Mouse (Mus musculus): ENCODE data around the gene Pign. TPM values are rescaled to one million over a fixed set of nuclear protein-coding genes. Genes with fewer than 3 reads are reported as not detected.

Gene Pign
- total and polyA plus RNA-seq, 2 experiments from 2014 or later, result 5.8 to 22.8 TPM

DNA sequence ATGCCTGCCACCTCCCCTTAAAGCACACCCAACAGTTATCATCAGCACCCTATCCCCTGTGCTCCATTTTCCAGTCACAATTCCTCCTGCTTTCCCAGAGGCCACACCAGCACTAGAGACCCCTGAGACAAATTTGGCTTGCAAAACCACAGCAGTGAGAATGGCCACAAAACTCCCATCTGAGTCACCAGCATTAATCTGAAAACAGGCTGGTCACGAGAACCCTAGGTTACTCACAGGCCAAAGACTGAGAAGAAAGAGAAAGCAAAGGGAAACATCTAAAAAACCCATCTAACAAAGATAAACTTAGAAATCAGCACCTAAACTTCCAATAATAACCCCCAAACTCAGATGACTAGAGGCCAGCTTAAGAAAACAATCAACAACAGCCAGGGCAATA lies 12.8 kb downstream of the Pign start:
- Histone ChIP-seq H3K27me3 (ENCODE audit: insufficient read depth, low read length) (no peaks in the 10 kb centered on the region), H3K36me3 (ENCODE audit: insufficient read depth) (peaks cover 7% of the 10 kb centered on the region; the same call in 1 of the 2 replicates), H3K4me2 (ENCODE audit: low read depth) (no peak overlapping the region), H3K4me1 (ENCODE audit: insufficient read depth) (no peaks in the 10 kb centered on the region), H3K9me3 (ENCODE audit: low read length) (no peaks in the 10 kb centered on the region), H3K27ac (ENCODE audit: low read depth, low read length) (no peak overlapping the region), H3K9ac (no peak overlapping the region), H3K4me3 (ENCODE audit: low read depth, low read length) (no peak overlapping the region)
- DNase-seq, result no peak
- no peak for TF ChIP-seq CTCF (IDR thresholded peaks at IDR 0.05; ENCODE audit: low read depth)
- 96% methylated on average over 1 of the region's 1 CpGs for WGBS
- no peak for ATAC-seq

GRCm38 (mm10) chr1:105644093-105644492 lies 19.4 kb downstream of the Pign start:
- no peak for TF ChIP-seq CTCF (IDR thresholded peaks at IDR 0.05; ENCODE audit: low read depth)
- no peak for ATAC-seq
- Histone ChIP-seq H3K9me3 (ENCODE audit: low read length) (no peaks in the 10 kb centered on the region), H3K27ac (ENCODE audit: low read depth, low read length) (no peak overlapping the region), H3K36me3 (ENCODE audit: insufficient read depth) (peaks cover 7% of the 10 kb centered on the region; the same call in 1 of the 2 replicates), H3K4me2 (ENCODE audit: low read depth) (no peak overlapping the region), H3K27me3 (ENCODE audit: insufficient read depth, low read length) (no peaks in the 10 kb centered on the region), H3K9ac (no peak overlapping the region), H3K4me1 (ENCODE audit: insufficient read depth) (no peaks in the 10 kb centered on the region), H3K4me3 (ENCODE audit: low read depth, low read length) (no peak overlapping the region)
- WGBS, result 86% methylated on average over 3 of the region's 3 CpGs
- DNase-seq, result no peak

DNA sequence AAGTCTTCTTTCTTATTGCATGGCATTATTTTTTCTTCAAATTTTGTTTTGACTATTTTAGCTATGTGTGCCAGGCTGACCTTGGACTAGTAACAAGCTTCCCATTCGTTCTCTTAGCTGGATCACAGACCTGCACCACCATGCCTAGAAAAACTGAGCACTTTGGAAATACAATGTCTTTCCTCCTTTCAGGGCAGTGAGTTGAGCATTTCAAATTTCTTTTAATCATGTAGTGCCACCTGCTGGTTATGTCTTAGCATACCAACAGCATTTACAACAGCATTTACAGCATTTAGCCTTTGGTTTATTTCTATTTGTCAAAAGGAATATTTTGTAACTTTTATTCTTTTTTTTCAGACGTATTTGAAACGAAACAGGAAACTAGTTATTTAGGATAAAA lies 33.0 kb downstream of the Pign start:
- peak; percentile 83 for TF ChIP-seq CTCF (IDR thresholded peaks at IDR 0.05; ENCODE audit: low read depth)
- no peak overlapping the region for H3K27ac ChIP-seq (ENCODE audit: low read depth, low read length)
- H3K9ac ChIP-seq, result no peak overlapping the region
- peak; percentile 74 for ATAC-seq
- H3K27me3 ChIP-seq (ENCODE audit: insufficient read depth, low read length), result no peaks in the 10 kb centered on the region
- no peak overlapping the region for H3K4me3 ChIP-seq (ENCODE audit: low read depth, low read length)
- WGBS, result 36% methylated on average over 3 of the region's 3 CpGs
- H3K9me3 ChIP-seq (ENCODE audit: low read length), result no peaks in the 10 kb centered on the region
- no peak overlapping the region for H3K4me2 ChIP-seq (ENCODE audit: low read depth)
- H3K36me3 ChIP-seq (ENCODE audit: insufficient read depth), result no peaks in the 10 kb centered on the region
- H3K4me1 ChIP-seq (ENCODE audit: insufficient read depth), result no peaks in the 10 kb centered on the region
- DNase-seq, result peak; percentile 85

DNA sequence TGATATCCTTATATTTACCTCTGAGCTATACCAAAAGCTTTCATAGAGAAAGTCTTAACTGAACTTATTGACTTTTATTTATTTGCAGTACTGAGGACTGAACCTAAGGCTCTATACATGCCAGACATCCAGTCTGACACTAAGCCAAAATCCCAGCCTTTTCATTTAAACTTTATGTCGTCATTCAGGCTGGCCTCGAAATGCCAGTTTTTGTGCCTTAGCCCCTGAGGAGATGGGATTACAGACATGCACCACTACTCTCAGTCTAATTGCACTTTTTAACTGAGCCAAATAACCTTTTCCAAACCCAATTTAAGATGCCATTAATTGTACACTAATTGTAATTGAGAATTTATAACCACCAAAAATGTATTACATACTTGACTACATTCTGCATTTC lies 73.8 kb downstream of the Pign start:
- 26% methylated on average over 2 of the region's 2 CpGs for WGBS
- Histone ChIP-seq H3K4me1 (ENCODE audit: insufficient read depth) (no peaks in the 10 kb centered on the region), H3K4me2 (ENCODE audit: low read depth) (no peak overlapping the region), H3K36me3 (ENCODE audit: insufficient read depth) (peaks cover 3% of the 10 kb centered on the region; the same call in 1 of the 2 replicates), H3K9ac (no peak overlapping the region), H3K9me3 (ENCODE audit: low read length) (no peaks in the 10 kb centered on the region), H3K27me3 (ENCODE audit: insufficient read depth, low read length) (no peaks in the 10 kb centered on the region), H3K27ac (ENCODE audit: low read depth, low read length) (no peak overlapping the region), H3K4me3 (ENCODE audit: low read depth, low read length) (no peak overlapping the region)
- ATAC-seq, result no peak
- TF ChIP-seq CTCF (IDR thresholded peaks at IDR 0.05; ENCODE audit: low read depth), result no peak
- no peak for DNase-seq

DNA sequence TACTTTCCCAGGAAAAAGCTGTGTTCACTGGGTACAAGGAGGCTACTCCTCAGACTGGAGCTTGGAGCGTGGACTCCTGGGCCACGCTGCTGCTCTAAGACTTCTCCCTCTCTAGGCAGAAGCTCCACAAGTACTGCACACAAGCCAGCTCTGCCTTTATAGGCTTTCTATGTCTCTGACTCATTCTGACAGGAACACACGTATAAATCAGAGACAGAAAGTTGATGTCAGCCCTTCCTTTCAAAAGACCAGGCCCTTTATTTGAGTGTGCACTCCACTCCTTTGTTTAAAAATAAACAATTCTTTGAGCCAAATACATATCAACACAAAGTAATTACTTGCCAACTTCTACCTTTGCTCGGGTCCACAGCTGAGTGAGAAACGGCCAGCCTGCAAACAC lies 74.8 kb downstream of the Pign start:
- Histone ChIP-seq H3K4me3 (ENCODE audit: low read depth, low read length) (no peak overlapping the region), H3K4me1 (ENCODE audit: insufficient read depth) (no peaks in the 10 kb centered on the region), H3K27me3 (ENCODE audit: insufficient read depth, low read length) (no peaks in the 10 kb centered on the region), H3K9me3 (ENCODE audit: low read length) (no peaks in the 10 kb centered on the region), H3K27ac (ENCODE audit: low read depth, low read length) (no peak overlapping the region), H3K9ac (no peak overlapping the region), H3K4me2 (ENCODE audit: low read depth) (no peak overlapping the region), H3K36me3 (ENCODE audit: insufficient read depth) (peaks cover 3% of the 10 kb centered on the region; the same call in 1 of the 2 replicates)
- ATAC-seq, result no peak
- no peak for TF ChIP-seq CTCF (IDR thresholded peaks at IDR 0.05; ENCODE audit: low read depth)
- 72% methylated on average over 5 of the region's 5 CpGs for WGBS
- DNase-seq, result no peak

DNA sequence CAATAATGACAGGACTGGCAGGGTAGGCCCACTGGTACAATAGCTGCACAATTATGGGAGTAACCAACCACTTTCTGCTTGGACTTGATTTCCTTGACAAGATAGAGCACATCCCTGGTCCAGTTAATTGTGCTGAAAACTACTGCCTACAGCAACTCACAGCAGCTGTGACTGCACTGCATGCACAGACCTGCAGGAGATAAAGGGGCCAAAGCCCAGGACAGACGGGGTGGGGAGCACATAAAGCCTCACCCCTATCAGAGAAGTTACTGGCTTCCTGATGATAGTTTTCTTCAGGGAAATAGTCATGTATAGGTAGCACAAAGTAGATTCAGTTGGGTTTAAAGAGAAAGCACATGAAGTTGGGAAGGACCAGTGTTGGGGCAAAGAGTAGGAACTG lies 80.7 kb downstream of the Pign start:
- Histone ChIP-seq H3K9me3 (ENCODE audit: low read length) (no peaks in the 10 kb centered on the region), H3K27me3 (ENCODE audit: insufficient read depth, low read length) (no peaks in the 10 kb centered on the region), H3K4me1 (ENCODE audit: insufficient read depth) (no peaks in the 10 kb centered on the region), H3K4me3 (ENCODE audit: low read depth, low read length) (no peak overlapping the region), H3K36me3 (ENCODE audit: insufficient read depth) (no peaks in the 10 kb centered on the region; the same call in none of the 2 replicates), H3K4me2 (ENCODE audit: low read depth) (no peak overlapping the region), H3K27ac (ENCODE audit: low read depth, low read length) (no peak overlapping the region), H3K9ac (no peak overlapping the region)
- no peak for DNase-seq
- ATAC-seq, result no peak
- WGBS, result 90% methylated on average over 1 of the region's 1 CpGs
- TF ChIP-seq CTCF (IDR thresholded peaks at IDR 0.05; ENCODE audit: low read depth), result no peak

- TF ChIP-seq CTCF (IDR thresholded peaks at IDR 0.05; ENCODE audit: low read depth), result no peak
- no peak overlapping the region for H3K4me2 ChIP-seq (ENCODE audit: low read depth)
- no peaks in the 10 kb centered on the region for H3K27me3 ChIP-seq (ENCODE audit: insufficient read depth, low read length)
- H3K4me3 ChIP-seq (ENCODE audit: low read depth, low read length), result no peak overlapping the region
- 73% methylated on average over 2 of the region's 2 CpGs for WGBS
- no peaks in the 10 kb centered on the region for H3K4me1 ChIP-seq (ENCODE audit: insufficient read depth)
- no peaks in the 10 kb centered on the region for H3K9me3 ChIP-seq (ENCODE audit: low read length)
- H3K9ac ChIP-seq, result no peak overlapping the region
- no peaks in the 10 kb centered on the region; the same call in 1 of the 2 replicates for H3K36me3 ChIP-seq (ENCODE audit: insufficient read depth)
- ATAC-seq (peak; percentile 36), DNase-seq (no peak)
- H3K27ac ChIP-seq (ENCODE audit: low read depth, low read length), result no peak overlapping the region
These were observed 82.6 kb downstream of the Pign start for GRCm38 (mm10) chr1:105580909-105581308.
